Mouse (Mus musculus) embryonic facial prominence, embryonic 14.5 days (tissue): Measurements from ENCODE around the gene Cntnap2. TPM values are rescaled to one million over a fixed set of nuclear protein-coding genes. Genes with fewer than 3 reads are reported as not detected.

ENCODE experiments used
- ATAC-seq: fragments of 200-750 bp; cut with Nextera tagmentation; 2 replicates; pipeline ENCODE4 v1.8.0; 2017; ENCODE audit warnings: low read depth, moderate number of reproducible peaks, moderate TSS enrichment
- DNase-seq: peaks from one replicate; pipeline ENCODE4 v3.0.0-alpha.2; 2015; ENCODE audit warnings: low spot score
- H3K27ac ChIP-seq: fragments of 300-500 bp; sonication (generic); replicated peaks from 2 replicates; pipeline ENCODE4 v1.5.1; 2014; ENCODE audit warnings: low read depth, mild to moderate bottlenecking, low read length, moderate library complexity
- H3K27me3 ChIP-seq: fragments of 300-500 bp; sonication (generic); replicated peaks from 2 replicates; pipeline ENCODE4 v1.6.1; 2014; ENCODE audit warnings: low read length; ENCODE audit not compliant: control insufficient read depth, insufficient read depth
- H3K36me3 ChIP-seq: fragments of 300-500 bp; sonication (generic); 2 replicates; pipeline ENCODE4 v1.6.1; 2014; ENCODE audit warnings: low read length, mixed read lengths; ENCODE audit not compliant: control insufficient read depth, insufficient read depth
- H3K4me1 ChIP-seq: fragments of 300-500 bp; sonication (generic); 2 replicates; pipeline ENCODE4 v1.6.1; 2014; ENCODE audit warnings: antibody characterized with exemption, low read length; ENCODE audit not compliant: control insufficient read depth, insufficient read depth
- H3K4me2 ChIP-seq: fragments of 300-500 bp; sonication (generic); 2 replicates; pipeline ENCODE4 v1.6.1; 2014; ENCODE audit warnings: low read depth, mild to moderate bottlenecking, low read length, moderate library complexity, mixed read lengths
- H3K4me3 ChIP-seq: fragments of 300-500 bp; sonication (generic); 2 replicates; pipeline ENCODE4 v1.5.1; 2014; ENCODE audit warnings: low read depth, mild to moderate bottlenecking, low read length
- H3K9ac ChIP-seq: fragments of 300-500 bp; sonication (generic); 2 replicates; pipeline ENCODE4 v1.6.1; 2014; ENCODE audit warnings: low read depth, mild to moderate bottlenecking, low read length, moderate library complexity, mixed read lengths
- H3K9me3 ChIP-seq: fragments of 300-500 bp; sonication (generic); 2 replicates; pipeline ENCODE4 v1.6.1; 2016; ENCODE audit warnings: low read length; ENCODE audit not compliant: control insufficient read depth
- WGBS: fragments of 180-500 bp; shearing (Covaris S2); extraction: QIAGEN DNeasy Blood & Tissue Kit; methylation state at CpG from one replicate; pipeline ENCODE4 v1.1.7; 2014; 5-methylcytosine and 5-hydroxymethylcytosine counted together
- polyA plus RNA-seq: library from polyadenylated mRNA; unstranded; fragments of >200 nt; fragmentation: Nextera tagmentation; extraction: Ambion mirVana; gene quantifications from 2 replicates; pipeline ENCODE4 v1.2.1, GENCODE M21; 2014

Cntnap2 gene
- polyA plus RNA-seq, 1 experiment from 2014 or later, result 2.3 TPM

GRCm38 (mm10) chr6:46143189-46143841 is 1084.2 kb downstream of the Cntnap2 start:
- DNase-seq, result no peak
- ATAC-seq, result no peak
- H3K27ac ChIP-seq, result no peak overlapping the region
- H3K4me1 ChIP-seq, result no peaks in the 10 kb centered on the region
- WGBS, result 80% methylated on average over 1 of the region's 1 CpGs
- H3K9ac ChIP-seq, result no peak overlapping the region
- no peaks in the 10 kb centered on the region for H3K9me3 ChIP-seq
- H3K4me3 ChIP-seq, result no peak overlapping the region
- H3K36me3 ChIP-seq, result no peaks in the 10 kb centered on the region
- no peak overlapping the region for H3K4me2 ChIP-seq
- no peaks in the 10 kb centered on the region for H3K27me3 ChIP-seq

GRCm38 (mm10) chr6:46166837-46167236 is 1107.7 kb downstream of the Cntnap2 start:
- DNase-seq (no peak), ATAC-seq (no peak)
- Histone ChIP-seq H3K9ac (no peak overlapping the region), H3K27ac (no peak overlapping the region), H3K4me3 (no peak overlapping the region), H3K4me1 (no peaks in the 10 kb centered on the region), H3K27me3 (no peaks in the 10 kb centered on the region), H3K36me3 (no peaks in the 10 kb centered on the region), H3K4me2 (no peak overlapping the region), H3K9me3 (no peaks in the 10 kb centered on the region)
- WGBS, result 70% methylated on average over 1 of the region's 1 CpGs

GRCm38 (mm10) chr6:46197298-46197697 is 1138.1 kb downstream of the Cntnap2 start:
- ATAC-seq (no peak), DNase-seq (no peak)
- no peak overlapping the region for H3K4me3 ChIP-seq
- H3K27me3 ChIP-seq, result no peaks in the 10 kb centered on the region
- H3K4me2 ChIP-seq, result no peak overlapping the region
- WGBS, result 88% methylated on average over 2 of the region's 2 CpGs
- no peaks in the 10 kb centered on the region for H3K4me1 ChIP-seq
- H3K36me3 ChIP-seq, result no peaks in the 10 kb centered on the region
- no peak overlapping the region for H3K27ac ChIP-seq
- no peaks in the 10 kb centered on the region for H3K9me3 ChIP-seq
- H3K9ac ChIP-seq, result no peak overlapping the region

- DNase-seq, result no peak
- no peak for ATAC-seq
- WGBS, result 73% methylated on average over 4 of the region's 4 CpGs
- Histone ChIP-seq H3K27ac (no peak overlapping the region), H3K27me3 (no peaks in the 10 kb centered on the region), H3K36me3 (no peaks in the 10 kb centered on the region), H3K4me2 (no peak overlapping the region), H3K4me3 (no peak overlapping the region), H3K9me3 (no peaks in the 10 kb centered on the region), H3K4me1 (no peaks in the 10 kb centered on the region), H3K9ac (no peak overlapping the region)
These were observed 1142.7 kb downstream of the Cntnap2 start for GRCm38 (mm10) chr6:46201828-46202227.

- ATAC-seq (no peak), DNase-seq (no peak)
These were observed 1146.4 kb downstream of the Cntnap2 start for GRCm38 (mm10) chr6:46205531-46205930.

GRCm38 (mm10) chr6:46232889-46233288 is 1173.7 kb downstream of the Cntnap2 start:
- H3K4me3 ChIP-seq, result no peak overlapping the region
- H3K9ac ChIP-seq, result no peak overlapping the region
- no peaks in the 10 kb centered on the region for H3K4me1 ChIP-seq
- H3K36me3 ChIP-seq, result no peaks in the 10 kb centered on the region
- no peaks in the 10 kb centered on the region for H3K9me3 ChIP-seq
- H3K27me3 ChIP-seq, result no peaks in the 10 kb centered on the region
- H3K27ac ChIP-seq, result no peak overlapping the region
- WGBS, result 85% methylated on average over 1 of the region's 1 CpGs
- H3K4me2 ChIP-seq, result no peak overlapping the region
- DNase-seq, result no peak
- ATAC-seq, result no peak

More at GRCm38 (mm10) chr6:46205531-46205930, 1146.4 kb downstream of the Cntnap2 start:
- no peak overlapping the region for H3K4me3 ChIP-seq
- H3K4me1 ChIP-seq, result no peaks in the 10 kb centered on the region
- H3K4me2 ChIP-seq, result no peak overlapping the region
- WGBS, result 69% methylated on average over 2 of the region's 2 CpGs
- no peaks in the 10 kb centered on the region for H3K36me3 ChIP-seq
- H3K27me3 ChIP-seq, result no peaks in the 10 kb centered on the region
- no peak overlapping the region for H3K9ac ChIP-seq
- H3K27ac ChIP-seq, result no peak overlapping the region
- H3K9me3 ChIP-seq, result no peaks in the 10 kb centered on the region

GRCm38 (mm10) chr6:46240349-46240748 is 1181.2 kb downstream of the Cntnap2 start:
- Histone ChIP-seq H3K9me3 (no peaks in the 10 kb centered on the region), H3K36me3 (no peaks in the 10 kb centered on the region), H3K27ac (no peak overlapping the region), H3K4me1 (no peaks in the 10 kb centered on the region), H3K4me2 (no peak overlapping the region), H3K4me3 (no peak overlapping the region), H3K9ac (no peak overlapping the region), H3K27me3 (no peaks in the 10 kb centered on the region)
- no peak for DNase-seq
- 49% methylated on average over 2 of the region's 2 CpGs for whole genome bisulfite sequencing
- ATAC-seq, result no peak

GRCm38 (mm10) chr6:46263171-46263570 is 1204.0 kb downstream of the Cntnap2 start:
- DNase-seq (no peak), ATAC-seq (no peak)
- no peaks in the 10 kb centered on the region for H3K4me1 ChIP-seq
- H3K9me3 ChIP-seq, result no peaks in the 10 kb centered on the region
- H3K36me3 ChIP-seq, result no peaks in the 10 kb centered on the region
- H3K4me2 ChIP-seq, result no peak overlapping the region
- no peaks in the 10 kb centered on the region for H3K27me3 ChIP-seq
- no peak overlapping the region for H3K4me3 ChIP-seq
- no peak overlapping the region for H3K9ac ChIP-seq
- no peak overlapping the region for H3K27ac ChIP-seq
- WGBS, result 28% methylated on average over 1 of the region's 1 CpGs

GRCm38 (mm10) chr6:46346946-46347345 is 1287.8 kb downstream of the Cntnap2 start:
- no peaks in the 10 kb centered on the region for H3K36me3 ChIP-seq
- H3K9me3 ChIP-seq, result no peaks in the 10 kb centered on the region
- H3K27me3 ChIP-seq, result no peaks in the 10 kb centered on the region
- no peak overlapping the region for H3K4me2 ChIP-seq
- H3K4me1 ChIP-seq, result no peaks in the 10 kb centered on the region
- H3K9ac ChIP-seq, result no peak overlapping the region
- ATAC-seq, result no peak
- H3K27ac ChIP-seq, result no peak overlapping the region
- H3K4me3 ChIP-seq, result no peak overlapping the region
- DNase-seq, result no peak
- WGBS, result 62% methylated on average over 5 of the region's 5 CpGs
